Mouse (Mus musculus): Measurements from ENCODE around the gene Serping1.

The Serping1 gene

DNA sequence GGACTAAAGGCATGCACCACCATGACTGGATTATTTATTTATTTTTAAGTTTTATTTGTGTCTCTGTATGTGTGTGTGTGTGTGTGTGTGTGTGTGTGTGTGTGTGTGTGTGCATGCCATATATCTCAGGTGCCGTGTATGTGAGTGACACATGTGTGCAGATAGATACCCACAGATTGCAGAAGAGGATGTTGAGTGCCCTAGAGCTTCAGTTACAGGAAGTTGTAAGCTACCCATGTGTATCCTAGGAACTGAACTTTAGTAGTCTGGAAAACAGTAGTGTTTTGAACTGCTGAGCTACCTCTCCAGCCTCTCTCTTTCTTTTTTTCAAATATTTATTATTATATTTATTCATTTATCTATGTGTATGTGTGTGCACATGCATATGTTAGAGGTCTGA, 8.1 kb upstream of the Serping1 start:
- in situ Hi-C loops (cut with MboI; ENCODE audit: low sequenced_read_pairs) = no loop called here

GRCm38 (mm10) chr2:84779210-84779609, 4.0 kb upstream of the Serping1 start:
- in situ Hi-C loops (cut with MboI; ENCODE audit: low sequenced_read_pairs) = no loop called here

DNA sequence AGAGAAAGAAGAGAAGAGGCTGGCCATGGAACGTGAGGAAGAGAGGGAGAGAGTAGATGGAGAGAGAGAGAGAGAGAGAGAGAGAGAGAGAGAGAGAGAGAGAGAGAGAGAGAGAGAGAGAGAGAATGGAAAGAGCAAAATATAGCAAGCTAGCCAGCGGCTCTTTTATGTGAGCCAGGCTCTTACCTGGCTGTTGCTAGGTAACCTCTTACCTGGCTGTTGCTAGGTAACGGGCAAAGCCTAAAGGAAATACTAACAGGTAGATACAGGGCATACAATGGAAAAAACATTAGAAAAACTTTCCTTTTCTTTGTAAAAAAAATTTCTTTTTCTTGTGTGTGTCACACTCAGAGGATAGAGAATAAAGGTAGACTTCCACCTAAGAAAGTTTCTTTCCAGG, 2.5 kb upstream of the Serping1 start:
- in situ Hi-C loops (cut with MboI; ENCODE audit: low sequenced_read_pairs) = no loop called here

- in situ Hi-C loops (cut with MboI; ENCODE audit: low sequenced_read_pairs) = no loop called here
These were observed 421 bp upstream of the Serping1 start for GRCm38 (mm10) chr2:84775665-84776064.

- in situ Hi-C loops (cut with MboI; ENCODE audit: low sequenced_read_pairs) = no loop called here
These were observed 493 bp downstream of the Serping1 start for GRCm38 (mm10) chr2:84774751-84775150.

DNA sequence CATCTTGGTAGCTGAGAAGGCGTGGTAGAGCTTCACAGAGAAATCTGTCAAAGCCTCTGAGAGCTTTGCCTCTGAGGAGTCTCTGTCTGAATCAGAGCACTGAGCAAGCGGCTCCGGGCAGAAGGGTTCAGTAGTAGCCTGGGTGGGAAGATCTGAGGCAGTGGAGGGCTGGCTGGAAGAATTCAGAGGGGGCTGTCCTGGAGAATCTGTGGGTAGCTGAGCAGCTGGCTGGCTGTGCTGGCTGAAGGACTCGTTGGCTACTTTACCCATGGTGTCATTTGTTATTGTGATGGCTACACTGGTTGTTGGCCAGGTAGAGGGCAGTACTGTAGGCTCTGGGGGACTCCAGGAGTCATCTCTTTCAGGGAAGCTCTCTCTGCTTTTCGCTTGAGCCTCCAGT, 2.0 kb downstream of the Serping1 start:
- in situ Hi-C loops (cut with MboI; ENCODE audit: low sequenced_read_pairs) = no loop called here

- in situ Hi-C loops (cut with MboI; ENCODE audit: low sequenced_read_pairs) = no loop called here
These were observed 2.8 kb downstream of the Serping1 start for GRCm38 (mm10) chr2:84772454-84772853.

- in situ Hi-C loops (cut with MboI; ENCODE audit: low sequenced_read_pairs) = no loop called here
These were observed 4.7 kb downstream of the Serping1 start for GRCm38 (mm10) chr2:84770501-84770900.

DNA sequence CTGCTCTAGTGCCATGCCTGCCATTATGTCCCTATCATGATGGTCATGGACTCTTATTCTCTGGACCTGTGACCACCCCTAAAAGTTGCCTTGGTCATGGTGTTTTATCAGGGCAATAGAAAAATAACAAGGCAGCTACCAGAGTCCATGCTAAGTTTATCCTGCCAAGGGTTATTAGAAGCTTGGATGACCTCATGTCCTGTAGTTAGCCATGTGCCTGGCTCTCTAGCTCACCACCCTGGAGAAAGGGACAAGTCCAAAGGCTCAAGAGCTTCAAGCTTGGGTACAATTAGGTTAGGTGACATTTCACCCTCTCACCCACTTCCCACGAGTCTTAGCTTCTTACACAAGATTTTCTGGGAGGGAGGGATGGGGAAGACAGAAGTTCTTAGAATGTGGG, 12.4 kb downstream of the Serping1 start:
- in situ Hi-C loops (cut with MboI; ENCODE audit: low sequenced_read_pairs) = no loop called here

- in situ Hi-C loops (cut with MboI; ENCODE audit: low sequenced_read_pairs) = no loop called here
These were observed 12.9 kb downstream of the Serping1 start for GRCm38 (mm10) chr2:84762295-84762694.

- in situ Hi-C loops (cut with MboI; ENCODE audit: low sequenced_read_pairs) = no loop called here
These were observed 13.4 kb downstream of the Serping1 start for GRCm38 (mm10) chr2:84761840-84762239.

GRCm38 (mm10) chr2:84761309-84761708, 13.9 kb downstream of the Serping1 start:
- in situ Hi-C loops (cut with MboI; ENCODE audit: low sequenced_read_pairs) = no loop called here

DNA sequence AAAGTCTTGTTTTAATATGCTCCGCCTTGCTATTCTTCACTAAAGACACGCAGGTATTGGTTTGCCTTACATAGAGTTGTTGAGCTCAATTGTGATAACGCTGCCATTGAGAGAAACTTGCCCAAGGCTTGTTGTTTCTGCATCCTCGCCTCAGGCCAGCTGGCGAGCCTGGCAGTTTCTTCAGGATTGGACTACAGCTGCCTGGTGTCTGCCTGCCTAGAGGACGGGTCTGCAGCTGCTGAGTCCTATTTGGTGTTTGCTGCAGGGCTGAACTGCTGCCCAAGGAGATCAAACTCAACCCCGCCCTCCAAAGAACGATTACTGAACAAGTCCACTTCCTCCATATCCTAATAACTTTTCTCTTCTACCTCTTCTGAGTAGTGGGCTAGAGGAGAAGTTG, 14.5 kb downstream of the Serping1 start:
- in situ Hi-C loops (cut with MboI; ENCODE audit: low sequenced_read_pairs) = no loop called here

DNA sequence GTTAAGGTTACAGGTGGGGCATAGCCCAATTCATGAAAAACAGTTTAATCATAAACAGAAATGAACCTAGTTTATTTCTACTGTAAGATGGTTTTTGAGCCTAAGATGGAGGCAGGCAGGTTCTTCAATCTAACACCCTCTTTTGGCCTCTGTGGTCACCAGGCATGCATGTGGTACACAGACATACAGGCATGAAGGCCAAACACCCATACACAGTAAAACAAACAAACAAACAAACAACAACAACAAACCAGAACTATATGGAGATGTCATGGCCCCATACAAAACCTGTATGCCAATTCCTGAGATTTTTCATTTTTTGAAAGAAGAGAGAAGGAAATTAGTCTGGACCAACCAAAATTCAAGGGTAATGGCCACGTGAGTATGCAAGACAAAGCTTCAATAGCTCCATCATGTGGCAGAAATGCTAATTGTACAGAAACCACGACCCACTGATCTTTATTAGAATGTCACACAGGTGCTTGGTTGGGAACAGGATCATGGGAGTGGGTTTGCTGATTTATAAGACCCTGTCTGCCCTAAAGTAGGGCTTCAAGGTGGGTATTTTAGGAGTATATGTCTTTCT, 16.6 kb downstream of the Serping1 start:
- in situ Hi-C loops (cut with MboI; ENCODE audit: low sequenced_read_pairs) = no loop called here

GRCm38 (mm10) chr2:84757026-84757682, 18.1 kb downstream of the Serping1 start:
- in situ Hi-C loops (cut with MboI; ENCODE audit: low sequenced_read_pairs) = no loop called here

- in situ Hi-C loops (cut with MboI; ENCODE audit: low sequenced_read_pairs) = no loop called here
These were observed 19.0 kb downstream of the Serping1 start for GRCm38 (mm10) chr2:84756245-84756644.

DNA sequence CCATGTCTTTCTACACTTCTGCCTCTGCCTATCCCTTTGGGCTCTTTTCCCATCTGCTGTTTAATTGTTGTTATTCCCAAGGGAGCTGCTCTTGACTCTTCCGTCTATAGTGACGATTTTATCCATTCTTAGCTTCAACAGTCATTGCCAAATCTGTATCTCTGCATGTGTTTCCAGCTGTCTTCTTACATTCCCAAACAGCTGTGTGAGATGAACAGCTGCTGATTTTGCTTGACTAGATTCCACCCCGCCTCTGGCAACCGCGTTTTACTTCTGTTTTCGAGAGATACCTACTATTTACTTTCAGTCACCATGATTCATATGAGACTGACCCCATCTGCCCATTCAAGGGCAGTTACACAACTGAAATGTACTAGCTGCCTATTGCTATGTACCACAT, 25.1 kb downstream of the Serping1 start:
- in situ Hi-C loops (cut with MboI; ENCODE audit: low sequenced_read_pairs) = no loop called here

GRCm38 (mm10) chr2:84744126-84744525, 31.1 kb downstream of the Serping1 start:
- in situ Hi-C loops (cut with MboI; ENCODE audit: low sequenced_read_pairs) = no loop called here

DNA sequence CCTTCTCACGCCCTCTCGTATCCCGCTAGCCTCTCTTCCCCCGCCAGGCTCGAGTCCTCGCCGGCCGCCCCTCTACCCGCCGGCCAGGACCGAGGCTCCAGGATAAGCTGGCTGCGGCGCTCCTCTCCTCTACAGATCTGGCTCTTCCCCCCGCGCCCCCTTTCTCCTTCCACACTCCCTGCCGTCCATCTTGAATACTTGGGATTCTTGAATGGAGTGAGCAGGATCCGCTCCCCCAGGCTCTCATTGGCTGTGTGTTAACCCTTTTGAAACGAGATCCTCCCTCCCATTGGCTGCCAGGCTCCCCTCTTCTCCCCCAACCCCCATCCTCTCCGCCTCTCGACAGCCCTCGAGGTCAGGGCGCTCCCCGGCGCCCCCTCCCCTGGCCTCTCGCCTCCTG, 31.7 kb downstream of the Serping1 start, which contains the start of gene Gm19426:
Gene Gm19426, minus strand, starts transcription at position 95 of the 400 bp plus-strand sequence.
- in situ Hi-C loops (cut with MboI; ENCODE audit: low sequenced_read_pairs) = no loop called here

DNA sequence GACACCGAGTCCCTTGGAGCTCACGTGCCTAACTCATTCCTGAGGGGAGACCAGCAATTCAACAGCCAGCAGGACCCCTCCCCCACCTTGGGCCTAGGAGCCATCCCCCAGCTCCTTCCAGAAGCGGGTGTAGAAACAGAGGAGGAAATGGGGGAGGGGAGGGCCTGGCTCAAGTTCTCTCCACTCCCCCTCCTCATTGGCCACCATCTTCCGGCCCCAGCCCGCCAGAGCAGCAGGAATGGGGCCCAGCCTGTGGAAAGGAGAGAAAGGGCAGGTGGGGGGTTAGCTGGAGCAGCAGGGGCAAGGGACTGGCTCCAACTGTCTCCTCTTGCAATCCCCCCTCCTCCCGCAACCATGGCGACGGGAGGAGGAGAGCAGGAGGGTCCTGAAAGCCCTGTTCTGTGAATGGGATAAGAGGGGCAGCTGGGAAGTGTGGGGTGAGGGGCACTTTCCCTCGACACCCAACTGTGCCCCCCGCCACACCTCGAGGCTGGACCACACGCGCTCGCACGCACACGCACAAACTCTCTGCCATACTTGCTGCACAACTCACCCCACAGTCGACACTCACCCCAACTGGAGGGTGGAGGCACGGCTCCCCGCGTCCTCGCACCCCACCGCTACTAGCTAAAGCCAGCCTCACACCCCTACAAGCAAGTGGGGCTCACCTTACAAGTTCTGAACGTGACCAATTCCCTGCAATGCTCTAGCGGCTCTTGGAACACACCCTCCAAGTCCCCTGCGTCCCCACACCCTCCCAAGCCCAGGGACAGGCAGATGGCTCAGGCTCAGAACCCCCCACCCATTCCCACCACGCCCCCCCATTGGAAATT, 32.6 kb downstream of the Serping1 start:
- in situ Hi-C loops (cut with MboI; ENCODE audit: low sequenced_read_pairs) = no loop called here

- in situ Hi-C loops (cut with MboI; ENCODE audit: low sequenced_read_pairs) = no loop called here
These were observed 33.3 kb downstream of the Serping1 start for GRCm38 (mm10) chr2:84741841-84742450.
